Mouse (Mus musculus): ENCODE measurements at regions not wholly inside any gene's neighbourhood (a gene's known extent, or its start where the extent isn't known, plus 50 kb on each side); places are given as distances from the start of the nearest gene placed in this dataset.

- DNase-seq: no peak
These were observed 281.2 kb downstream of the Sox11 start for GRCm38 (mm10) chr12:27060899-27061762.

GRCm38 (mm10) chr12:27059885-27060284, 282.5 kb downstream of the Sox11 start:
- no peak for DNase-seq

GRCm38 (mm10) chr12:27054411-27054810, 288.0 kb downstream of the Sox11 start:
- DNase-seq: no peak

- DNase-seq: no peak
These were observed 304.5 kb downstream of the Sox11 start for GRCm38 (mm10) chr12:27037922-27038321.

- DNase-seq: no peak
These were observed 322.6 kb downstream of the Sox11 start for GRCm38 (mm10) chr12:27019751-27020150.

- no peak for DNase-seq
These were observed 324.0 kb downstream of the Sox11 start for GRCm38 (mm10) chr12:27018366-27018765.

- DNase-seq: no peak
These were observed 343.1 kb downstream of the Sox11 start for GRCm38 (mm10) chr12:26999287-26999686.

GRCm38 (mm10) chr12:26976284-26977065, 365.9 kb downstream of the Sox11 start:
- DNase-seq: no peak

- DNase-seq: no peak
These were observed 369.8 kb downstream of the Sox11 start for GRCm38 (mm10) chr12:26972495-26973113.

GRCm38 (mm10) chr12:26967018-26967737, 375.2 kb downstream of the Sox11 start:
- no peak for DNase-seq

GRCm38 (mm10) chr12:26963917-26964316, 378.5 kb downstream of the Sox11 start:
- DNase-seq: no peak

- DNase-seq: no peak
These were observed 402.5 kb downstream of the Sox11 start for GRCm38 (mm10) chr12:26939831-26940230.

GRCm38 (mm10) chr12:26937836-26938235, 404.5 kb downstream of the Sox11 start:
- no peak for DNase-seq

- no peak for DNase-seq
These were observed 405.5 kb downstream of the Sox11 start for GRCm38 (mm10) chr12:26936696-26937458.

GRCm38 (mm10) chr12:26930155-26930867, 412.1 kb downstream of the Sox11 start:
- DNase-seq: no peak

GRCm38 (mm10) chr12:26906126-26906525, 436.2 kb downstream of the Sox11 start:
- DNase-seq: no peak

GRCm38 (mm10) chr12:26903894-26904272, 434.9 kb downstream of the Cmpk2 start:
- no peak for DNase-seq

GRCm38 (mm10) chr12:26903073-26903893, 434.3 kb downstream of the Cmpk2 start:
- DNase-seq: no peak

- DNase-seq: no peak
These were observed 422.2 kb downstream of the Cmpk2 start for GRCm38 (mm10) chr12:26891190-26891589.

- DNase-seq: no peak
These were observed 417.6 kb downstream of the Cmpk2 start for GRCm38 (mm10) chr12:26886635-26887014.

Data from thymus, adult 18-20 months (tissue).